ENCODE assay signal across 8 mouse cellular contexts in the genomic region with DNA sequence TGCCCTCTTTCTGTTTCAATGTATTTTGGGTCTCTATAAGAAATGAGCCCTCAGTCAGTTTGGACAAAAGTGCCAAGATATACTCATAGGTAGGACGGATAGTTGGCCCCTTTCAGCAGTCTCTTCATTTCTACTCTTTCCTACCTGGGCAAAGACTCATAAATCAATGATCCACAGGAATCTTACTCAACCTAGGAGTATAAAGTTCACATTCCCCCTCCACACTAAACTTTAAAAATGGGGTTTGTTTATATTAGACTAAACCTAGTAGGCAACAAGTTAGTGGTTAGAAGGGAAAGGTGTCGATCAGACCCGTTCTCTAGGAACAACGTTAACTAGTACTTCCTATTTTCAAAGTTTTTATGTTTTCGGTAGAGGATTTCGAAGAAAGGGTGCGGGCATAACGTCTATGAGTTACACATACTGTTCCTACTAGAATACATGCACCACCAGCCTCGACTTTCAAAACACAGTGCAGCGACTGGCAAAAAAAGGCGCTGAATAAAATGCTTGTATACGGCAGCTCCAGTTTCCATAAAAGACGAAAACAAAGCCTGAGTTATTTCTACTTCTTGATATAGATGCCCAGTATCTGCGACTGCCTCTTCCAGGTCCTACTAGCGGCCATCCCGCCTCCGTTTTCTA. TPM values are rescaled to one million over a fixed set of nuclear protein-coding genes. Genes with fewer than 3 reads are reported as not detected.
A peak's percentile ranks its signal among the peaks of the same experiment; 100 is the strongest.
DNase-seq lines count a peak whose midpoint lies in the region; ATAC-seq and TF ChIP-seq lines count a peak whose summit lies in the region.

No protein-coding gene starts in this region.

- WGBS in hindbrain, embryonic 15.5 days: under 1% methylated on average over 17 of the region's 17 CpGs
- WGBS in midbrain, postnatal 0 days: 1% methylated on average over 17 of the region's 17 CpGs

- no peaks in the 10 kb centered on the region for H3K9me3 ChIP-seq in hindbrain, embryonic 15.5 days
- H3K9me3 ChIP-seq in midbrain, postnatal 0 days (ENCODE audit: low read length): no peaks in the 10 kb centered on the region

- H3K27me3 ChIP-seq in hindbrain, embryonic 15.5 days: no peaks in the 10 kb centered on the region
- H3K27me3 ChIP-seq in midbrain, postnatal 0 days (ENCODE audit: insufficient read depth, low read length): no peaks in the 10 kb centered on the region

- no peak for DNase-seq in layer of hippocampus, adult 2 months (ENCODE audit: low spot score in 2 of 2)
- no peak for DNase-seq in layer of hippocampus, adult 9-10 months (ENCODE audit: low spot score)
- DNase-seq in brain, adult 2 months (ENCODE audit: low read depth, low spot score): peak; percentile 17
- DNase-seq in midbrain, postnatal 0 days (ENCODE audit: low spot score): no peak
- no peak for DNase-seq in left cerebral cortex, postnatal 4 days
- no peak for DNase-seq in left cerebral cortex, adult 11 months (ENCODE audit: low spot score)
- DNase-seq in left cerebral cortex, postnatal 25 days (ENCODE audit: low spot score in 2 of 2): no peak

- peak overlapping the region; percentile 86 for H3K27ac ChIP-seq in layer of hippocampus, adult 2 months
- peak overlapping the region; percentile 91 for H3K27ac ChIP-seq in hindbrain, embryonic 15.5 days (replicated peaks)
- peak overlapping the region; percentile 86 for H3K27ac ChIP-seq in midbrain, postnatal 0 days (ENCODE audit: low read depth, low read length)

- peaks cover 3% of the 10 kb centered on the region; the same call in 1 of the 2 replicates for H3K36me3 ChIP-seq in hindbrain, embryonic 15.5 days
- H3K36me3 ChIP-seq in midbrain, postnatal 0 days (ENCODE audit: insufficient read depth, low read length): no peaks in the 10 kb centered on the region

- peak overlapping the region; percentile 79 for H3K4me3 ChIP-seq in layer of hippocampus, adult 2 months
- H3K4me3 ChIP-seq in hindbrain, embryonic 15.5 days: peak overlapping the region; percentile 81
- H3K4me3 ChIP-seq in midbrain, postnatal 0 days (ENCODE audit: low read depth, low read length): peak overlapping the region; percentile 67

- H3K4me1 ChIP-seq in hindbrain, embryonic 15.5 days (replicated peaks): peaks cover 40% of the 10 kb centered on the region
- peaks cover 7% of the 10 kb centered on the region; the same call in 1 of the 2 replicates for H3K4me1 ChIP-seq in midbrain, postnatal 0 days (ENCODE audit: insufficient read depth, low read length)

- no peak for TF ChIP-seq CTCF in layer of hippocampus, adult 2 months (conservative IDR thresholded peaks at IDR 0.05)
- TF ChIP-seq CTCF in midbrain, postnatal 0 days (IDR thresholded peaks at IDR 0.05): no peak

- peak overlapping the region; percentile 78 for H3K4me2 ChIP-seq in hindbrain, embryonic 15.5 days
- peak overlapping the region; percentile 71 for H3K4me2 ChIP-seq in midbrain, postnatal 0 days (ENCODE audit: low read depth, low read length, poor library complexity, severe bottlenecking)

- no peak for ATAC-seq in hindbrain, embryonic 15.5 days (ENCODE audit: low FRiP score, low read depth)
- ATAC-seq in midbrain, postnatal 0 days (ENCODE audit: low FRiP score): no peak

- peak overlapping the region; percentile 86 for H3K9ac ChIP-seq in hindbrain, embryonic 15.5 days
- peak overlapping the region; percentile 66 for H3K9ac ChIP-seq in midbrain, postnatal 0 days (replicated peaks; ENCODE audit: low read length, poor library complexity, severe bottlenecking)

- intact Hi-C loops in left cerebral cortex, postnatal 4 days (cut with DNase I): no loop called here
- intact Hi-C loops in left cerebral cortex, postnatal 25 days (cut with DNase I): no loop called here

RNA-seq across cellular contexts. Expression of a gene that starts 0.8 kb away (rescaled TPM):
- 10 to 100 TPM; 58.2 to 62.5 TPM for total RNA-seq in layer of hippocampus, adult 2 months (2021)
- 150 and 163 TPM in 2 replicates for polyA plus RNA-seq in hindbrain, embryonic 15.5 days (2015; fragmentation: Nextera tagmentation; extraction: Ambion mirVana)
- 92.7 and 94.7 TPM in 2 replicates for total RNA-seq in midbrain, postnatal 0 days (2014; rRNA removed)
- 72.6 and 81.6 TPM in 2 replicates for polyA plus RNA-seq in midbrain, postnatal 0 days (2015; fragmentation: Nextera tagmentation; extraction: Ambion mirVana)
- total RNA-seq in left cerebral cortex, postnatal 4 days (2021): 10 to 100 TPM; 63.0 to 73.0 TPM
- total RNA-seq in left cerebral cortex, postnatal 25 days (2021): 10 to 100 TPM; 67.1 to 71.1 TPM

RNA-seq across cellular contexts. Expression of a gene that starts 18.3 kb away (rescaled TPM):
- 1 to 10 TPM; 5.5 to 6.5 TPM for total RNA-seq in layer of hippocampus, adult 2 months (2021)
- polyA plus RNA-seq in hindbrain, embryonic 15.5 days (2015; fragmentation: Nextera tagmentation; extraction: Ambion mirVana): 14.7 and 15.3 TPM in 2 replicates
- 16.8 and 18.1 TPM in 2 replicates for total RNA-seq in midbrain, postnatal 0 days (2014; rRNA removed)
- polyA plus RNA-seq in midbrain, postnatal 0 days (2015; fragmentation: Nextera tagmentation; extraction: Ambion mirVana): 6.5 and 7.7 TPM in 2 replicates
- 10 to 100 TPM; 12.4 to 13.9 TPM for total RNA-seq in left cerebral cortex, postnatal 4 days (2021)
- total RNA-seq in left cerebral cortex, postnatal 25 days (2021): 1 to 10 TPM; 4.9 to 5.0 TPM

RNA-seq across cellular contexts. Expression of a gene that starts 23.1 kb away (rescaled TPM):
- total RNA-seq in layer of hippocampus, adult 2 months (2021): 10 to 100 TPM; 21.9 to 22.5 TPM
- 18.5 and 18.7 TPM in 2 replicates for polyA plus RNA-seq in hindbrain, embryonic 15.5 days (2015; fragmentation: Nextera tagmentation; extraction: Ambion mirVana)
- total RNA-seq in midbrain, postnatal 0 days (2014; rRNA removed): 30.6 and 32.1 TPM in 2 replicates
- polyA plus RNA-seq in midbrain, postnatal 0 days (2015; fragmentation: Nextera tagmentation; extraction: Ambion mirVana): 11.9 and 14.3 TPM in 2 replicates
- total RNA-seq in left cerebral cortex, postnatal 4 days (2021): 10 to 100 TPM; 26.9 to 27.6 TPM
- total RNA-seq in left cerebral cortex, postnatal 25 days (2021): 10 to 100 TPM; 19.3 to 19.6 TPM
